Mouse (Mus musculus): ENCODE data around the gene Pid1.

Pid1 gene

GRCm38 (mm10) chr1:84177033-84177432, 186.9 kb downstream of the Pid1 start:
- DNase-seq, result no peak

GRCm38 (mm10) chr1:84172941-84173340, 191.0 kb downstream of the Pid1 start:
- no peak for DNase-seq

GRCm38 (mm10) chr1:84157790-84158189, 206.2 kb downstream of the Pid1 start:
- DNase-seq, result no peak

GRCm38 (mm10) chr1:84155585-84155930, 208.4 kb downstream of the Pid1 start:
- DNase-seq, result no peak

- DNase-seq, result no peak
Measured at GRCm38 (mm10) chr1:84154725-84155584, 209.0 kb downstream of the Pid1 start.

- no peak for DNase-seq
Measured at GRCm38 (mm10) chr1:84153943-84154342, 210.0 kb downstream of the Pid1 start.

GRCm38 (mm10) chr1:84141561-84141960, 222.4 kb downstream of the Pid1 start:
- no peak for DNase-seq

GRCm38 (mm10) chr1:84132451-84132850, 231.5 kb downstream of the Pid1 start:
- no peak for DNase-seq

GRCm38 (mm10) chr1:84131799-84132198, 232.2 kb downstream of the Pid1 start:
- no peak for DNase-seq

- DNase-seq, result no peak
Measured at GRCm38 (mm10) chr1:84128510-84128909, 235.5 kb downstream of the Pid1 start.

- DNase-seq, result no peak
Measured at GRCm38 (mm10) chr1:84119306-84119705, 244.7 kb downstream of the Pid1 start.

GRCm38 (mm10) chr1:84106756-84107155, 257.2 kb downstream of the Pid1 start:
- no peak for DNase-seq

GRCm38 (mm10) chr1:84102052-84102451, 261.9 kb downstream of the Pid1 start:
- DNase-seq, result no peak

- no peak for DNase-seq
Measured at GRCm38 (mm10) chr1:84097398-84097797, 266.6 kb downstream of the Pid1 start.

GRCm38 (mm10) chr1:84093291-84093690, 270.7 kb downstream of the Pid1 start:
- DNase-seq, result no peak

- DNase-seq, result no peak
Measured at GRCm38 (mm10) chr1:84089664-84090063, 274.3 kb downstream of the Pid1 start.

- no peak for DNase-seq
Measured at GRCm38 (mm10) chr1:84087957-84088356, 276.0 kb downstream of the Pid1 start.

GRCm38 (mm10) chr1:84087325-84087724, 276.7 kb downstream of the Pid1 start:
- no peak for DNase-seq

GRCm38 (mm10) chr1:84086486-84086885, 277.5 kb downstream of the Pid1 start:
- DNase-seq, result no peak

- DNase-seq, result no peak
Measured at GRCm38 (mm10) chr1:84085361-84085760, 278.6 kb downstream of the Pid1 start.

- DNase-seq, result no peak
Measured at GRCm38 (mm10) chr1:84079566-84079965, 284.4 kb downstream of the Pid1 start.

GRCm38 (mm10) chr1:84077023-84077422, 287.0 kb downstream of the Pid1 start:
- no peak for DNase-seq

- no peak for DNase-seq
Measured at GRCm38 (mm10) chr1:84056884-84057630, 306.9 kb downstream of the Pid1 start.

GRCm38 (mm10) chr1:84056306-84056705, 307.7 kb downstream of the Pid1 start:
- no peak for DNase-seq

Measured in thymus, postnatal 36 days (tissue).